Mouse (Mus musculus) monocyte, adult 2 months (primary cell): Measurements from ENCODE around the gene B3gnt3.

ENCODE experiments used
- DNase-seq, 2 experiments: peaks; one replicate each; pipeline ENCODE4 v3.0.0; 2022; ENCODE audit warnings: low spot score in 2 of 2, low read depth in 1 of 2

The B3gnt3 gene

GRCm38 (mm10) chr8:71679116-71679515, 22.5 kb downstream of the B3gnt3 start:
- DNase-seq, result no peak

GRCm38 (mm10) chr8:71678216-71678615, 23.4 kb downstream of the B3gnt3 start:
- no peak for DNase-seq

- no peak for DNase-seq
Measured at GRCm38 (mm10) chr8:71677555-71677954, 24.0 kb downstream of the B3gnt3 start.

- no peak for DNase-seq
Measured at GRCm38 (mm10) chr8:71676803-71677202, 24.8 kb downstream of the B3gnt3 start.

DNA sequence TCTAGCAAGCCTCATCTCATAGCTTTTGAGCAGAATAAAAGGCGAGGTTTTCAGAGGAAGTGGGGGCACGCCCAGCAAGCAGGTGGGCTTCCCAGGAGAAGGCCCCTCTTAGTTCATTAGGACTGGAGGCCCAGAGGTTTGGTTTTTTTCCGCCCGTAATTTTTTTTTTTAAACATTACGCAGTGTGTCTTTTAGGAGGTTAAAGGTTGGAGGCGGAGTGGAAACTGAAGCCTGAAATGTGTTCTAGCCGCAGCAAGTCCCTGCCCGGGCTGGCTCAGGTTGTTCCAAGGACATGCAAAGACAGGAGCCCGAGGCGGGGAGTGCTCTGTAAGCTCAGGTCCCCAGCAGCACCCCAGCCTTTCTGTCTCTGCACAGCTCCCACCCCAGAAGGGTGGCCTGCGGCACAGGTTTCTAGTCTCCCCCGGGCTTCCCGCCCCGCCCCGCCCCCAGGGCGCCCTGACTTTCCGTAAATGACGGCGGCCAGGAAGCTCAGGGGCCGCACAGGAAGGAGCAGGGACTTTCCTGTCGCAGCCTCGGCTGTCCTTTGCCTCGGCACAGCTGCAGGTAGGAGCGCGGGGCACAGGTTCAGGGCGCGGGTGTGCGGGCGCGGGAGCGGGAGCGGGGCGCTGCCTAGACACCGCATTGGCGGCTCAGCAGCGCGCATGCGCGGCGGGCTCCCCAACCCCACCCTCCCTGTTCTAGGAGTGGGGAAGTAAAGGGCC, 25.4 kb downstream of the B3gnt3 start, which contains the start of gene Jak3:
Gene Jak3 (plus strand): TSS at position 277 of the 722 bp plus-strand sequence.
- peak in 1 of 2 experiments; percentile 41 for DNase-seq

DNA sequence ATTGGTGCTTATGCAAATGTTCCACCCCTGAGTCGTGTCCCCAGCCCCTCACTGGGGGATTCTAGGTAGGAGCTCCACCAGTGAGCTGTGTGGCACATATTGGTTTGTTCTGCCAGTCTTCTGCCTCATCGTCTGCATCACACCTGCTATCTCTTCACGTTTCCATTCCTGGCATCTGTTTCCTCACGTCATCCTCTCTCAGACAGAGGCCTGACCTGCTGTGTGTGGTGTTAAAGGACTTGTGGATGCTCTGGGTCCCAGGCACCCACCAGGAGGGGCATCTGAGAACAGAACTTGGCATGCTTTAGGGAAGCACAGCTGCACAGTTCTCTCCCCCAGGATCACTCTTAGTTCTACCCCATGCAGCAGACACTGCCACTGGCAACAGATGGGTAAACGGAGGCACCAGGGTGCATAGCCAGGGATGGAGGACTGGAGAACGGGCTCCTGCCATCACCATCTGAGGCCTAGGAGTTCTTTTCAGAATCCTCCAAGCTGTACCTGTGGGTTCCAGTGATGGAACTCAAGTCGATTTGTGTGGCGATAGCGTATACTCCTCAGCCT, 26.1 kb downstream of the B3gnt3 start:
- no peak for DNase-seq

DNA sequence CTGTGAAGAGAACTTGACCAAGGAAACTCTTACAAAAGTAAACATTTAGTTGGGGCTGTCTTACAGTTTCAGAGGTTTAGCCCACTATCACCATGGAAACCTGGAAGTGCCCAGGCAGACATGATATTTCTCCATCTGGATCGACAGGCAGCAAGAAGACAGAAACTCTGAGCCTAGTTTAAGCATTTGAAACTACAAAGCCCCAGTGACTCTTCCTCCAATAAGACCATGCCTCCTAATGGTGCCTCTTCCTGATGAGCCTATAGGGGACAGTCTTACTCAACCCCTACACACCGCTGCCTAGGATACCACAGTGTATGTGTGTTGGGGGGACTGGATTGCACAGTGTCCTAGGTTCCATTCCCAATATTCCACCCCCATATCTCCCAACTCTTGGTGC, 27.5 kb downstream of the B3gnt3 start:
- DNase-seq, result no peak

DNA sequence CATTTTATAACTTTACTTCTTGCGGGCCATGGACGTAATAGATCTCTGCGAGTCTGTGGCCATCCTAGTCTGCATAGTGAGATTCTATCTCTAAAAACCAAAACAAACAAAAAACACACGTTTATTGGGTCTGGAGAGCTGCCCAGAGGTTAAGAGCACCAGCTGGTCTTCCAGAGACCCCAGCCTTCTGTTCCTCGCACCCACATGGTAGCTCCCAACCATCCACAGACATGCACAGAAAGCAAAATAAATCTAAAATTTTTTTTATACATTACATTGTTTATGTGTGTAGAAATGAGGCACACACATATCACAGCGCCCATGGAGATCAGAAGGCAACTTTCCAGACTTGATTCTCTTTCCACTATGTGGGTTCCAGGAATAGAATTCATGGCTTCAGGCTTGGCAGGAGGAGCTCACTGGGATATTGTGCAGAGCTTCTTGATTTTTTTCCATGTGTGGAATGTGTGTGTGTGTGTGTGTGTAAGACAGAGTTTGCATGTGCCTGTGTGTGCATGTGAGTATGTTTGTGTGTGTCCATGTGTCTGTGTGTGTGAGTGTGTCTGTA, 29.3 kb downstream of the B3gnt3 start:
- no peak for DNase-seq

- DNase-seq, result peak; percentile 35 to 80
Measured at GRCm38 (mm10) chr8:71671549-71671965, 30.0 kb downstream of the B3gnt3 start, which contains the start of gene Unc13a. TSS of gene Unc13a (minus strand) at chr8:71671757.

DNA sequence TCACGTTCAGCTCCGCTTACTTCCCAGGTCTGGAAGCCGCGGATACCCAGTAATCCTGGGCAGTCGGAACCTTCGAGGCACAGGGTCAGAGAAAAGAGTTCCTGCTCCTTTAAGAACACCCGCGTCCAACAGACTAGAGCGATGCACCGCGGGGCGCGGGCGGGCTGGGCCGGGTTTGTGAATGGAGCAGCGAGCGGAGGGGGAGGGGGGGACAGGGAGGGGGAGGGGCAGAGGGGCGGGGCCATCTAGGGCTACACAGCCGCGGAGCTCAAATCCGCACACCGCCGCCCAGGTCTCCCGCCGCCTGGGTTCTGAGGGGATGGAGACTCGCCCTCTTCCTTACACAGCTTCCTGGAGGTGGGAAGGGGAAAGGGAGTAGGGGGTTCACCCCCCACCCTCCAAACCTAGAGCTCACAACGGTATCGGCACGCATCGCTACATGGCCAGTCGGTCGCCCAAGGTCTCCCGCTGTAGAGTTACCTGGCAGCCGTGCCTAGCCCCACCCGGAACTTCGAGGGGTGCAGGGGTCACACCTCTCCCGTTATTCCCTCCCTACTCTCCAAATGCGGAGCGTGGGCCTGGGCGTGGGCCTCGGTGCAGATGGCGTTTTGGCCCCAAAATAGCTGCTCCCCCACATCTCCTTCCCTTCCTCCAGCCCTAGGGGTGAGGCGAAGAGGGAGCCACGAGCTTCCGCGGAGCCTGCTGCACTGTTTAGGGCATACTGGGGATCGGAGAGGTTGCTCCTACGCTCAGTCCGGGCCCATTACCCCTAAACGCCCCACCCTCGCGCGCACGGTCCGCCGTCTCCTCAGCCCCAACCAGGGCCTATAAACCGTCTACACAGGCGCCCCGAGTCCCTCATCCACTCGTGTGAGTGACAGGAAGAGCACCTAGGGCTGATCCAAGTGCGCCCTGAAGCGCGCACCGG, 30.7 kb downstream of the B3gnt3 start:
- no peak for DNase-seq

DNA sequence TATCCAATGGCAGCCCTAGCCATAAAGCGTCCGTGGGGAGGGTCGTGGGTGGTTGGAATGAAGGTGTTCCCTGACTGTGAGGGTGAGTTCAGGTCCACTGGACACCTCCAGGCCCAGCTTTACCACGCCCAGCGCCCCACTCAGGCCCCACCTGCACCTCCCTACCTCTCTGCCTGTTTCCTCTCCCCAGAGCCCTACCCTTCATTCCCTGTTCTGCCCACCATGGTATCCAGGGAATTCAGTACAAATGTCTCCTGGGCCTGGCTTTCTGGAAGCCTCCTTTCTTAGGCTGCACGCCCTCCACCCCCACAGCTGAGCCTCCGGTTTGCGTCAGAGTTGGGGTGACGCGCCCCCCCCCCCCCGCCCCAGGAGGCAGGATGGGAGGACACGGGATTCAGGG, 31.4 kb downstream of the B3gnt3 start:
- DNase-seq, result no peak

DNA sequence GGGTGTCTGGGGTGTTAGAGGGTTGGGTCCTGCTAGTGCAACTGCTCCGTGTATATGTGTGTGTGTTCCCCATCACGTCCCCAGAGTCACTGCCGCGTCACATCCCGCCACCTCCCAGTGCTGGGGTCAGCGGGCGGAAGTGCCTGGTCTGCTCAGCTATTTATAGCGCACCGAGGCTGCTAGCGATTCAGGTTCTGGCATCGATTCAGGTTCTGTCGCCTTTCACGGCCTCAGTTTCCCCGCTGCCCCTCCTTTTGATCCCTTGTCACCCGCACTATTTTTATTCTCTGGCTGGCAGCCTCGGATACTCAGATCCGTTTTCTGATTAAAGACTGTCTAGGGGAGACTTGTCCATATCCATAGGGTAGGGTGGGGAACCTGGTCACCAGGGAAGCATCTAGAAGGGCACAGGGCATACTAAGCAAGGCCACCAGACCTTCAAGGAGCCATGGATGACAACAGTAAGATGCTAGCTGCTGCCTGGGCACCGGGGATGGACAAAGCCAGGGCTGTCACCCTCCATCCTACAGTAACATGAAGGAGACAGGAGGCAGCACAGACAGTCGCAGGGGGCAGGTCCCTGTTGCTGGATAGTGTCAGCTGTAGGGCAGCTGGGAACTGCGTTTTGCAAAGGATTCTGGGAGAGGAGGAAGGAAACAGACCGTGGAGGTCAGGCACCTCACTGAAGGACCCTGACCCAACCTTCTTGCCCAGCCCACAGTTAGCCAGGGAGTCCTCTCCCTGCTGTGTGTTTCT, 33.2 kb downstream of the B3gnt3 start:
- peak in 1 of 2 experiments; percentile 46 for DNase-seq

DNA sequence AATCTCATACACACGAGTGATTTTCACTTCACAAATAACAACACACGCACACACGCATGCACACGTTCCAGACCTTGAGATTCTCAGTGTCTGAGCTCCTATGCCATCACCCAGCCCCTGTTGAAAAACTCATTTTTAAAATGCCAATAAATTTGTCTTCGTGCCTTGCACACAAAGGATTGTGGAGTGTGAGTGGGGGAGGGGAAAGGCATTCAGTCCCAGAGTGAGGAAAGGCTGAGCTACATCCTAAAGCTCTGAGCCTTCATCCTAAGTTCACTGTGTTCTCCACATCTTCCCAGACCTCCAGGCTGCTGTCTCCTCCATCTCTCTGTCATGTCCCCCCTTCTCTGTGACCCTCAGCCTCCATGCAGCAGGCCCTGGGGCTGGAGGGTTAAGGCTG, 34.3 kb downstream of the B3gnt3 start:
- DNase-seq, result no peak

DNA sequence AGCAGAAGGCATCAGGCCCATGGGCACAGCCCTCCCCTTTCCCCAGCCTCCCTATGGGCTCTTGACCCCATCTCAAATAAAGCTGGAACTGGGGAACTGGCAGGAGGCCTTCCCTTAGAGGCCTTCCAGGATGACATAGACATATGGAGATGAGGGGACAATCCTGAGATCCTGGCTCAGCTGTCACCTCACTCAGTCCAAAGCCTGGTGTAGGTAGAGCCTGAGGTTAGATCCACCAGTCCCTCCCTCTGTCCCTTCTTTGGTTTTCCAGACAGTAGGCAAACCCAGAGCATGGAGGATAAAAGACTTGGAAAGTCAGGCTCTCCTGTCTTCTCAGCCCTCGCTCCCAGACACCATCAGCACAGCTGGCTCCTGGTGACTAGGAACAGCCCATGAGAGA, 34.7 kb downstream of the B3gnt3 start:
- no peak for DNase-seq

DNA sequence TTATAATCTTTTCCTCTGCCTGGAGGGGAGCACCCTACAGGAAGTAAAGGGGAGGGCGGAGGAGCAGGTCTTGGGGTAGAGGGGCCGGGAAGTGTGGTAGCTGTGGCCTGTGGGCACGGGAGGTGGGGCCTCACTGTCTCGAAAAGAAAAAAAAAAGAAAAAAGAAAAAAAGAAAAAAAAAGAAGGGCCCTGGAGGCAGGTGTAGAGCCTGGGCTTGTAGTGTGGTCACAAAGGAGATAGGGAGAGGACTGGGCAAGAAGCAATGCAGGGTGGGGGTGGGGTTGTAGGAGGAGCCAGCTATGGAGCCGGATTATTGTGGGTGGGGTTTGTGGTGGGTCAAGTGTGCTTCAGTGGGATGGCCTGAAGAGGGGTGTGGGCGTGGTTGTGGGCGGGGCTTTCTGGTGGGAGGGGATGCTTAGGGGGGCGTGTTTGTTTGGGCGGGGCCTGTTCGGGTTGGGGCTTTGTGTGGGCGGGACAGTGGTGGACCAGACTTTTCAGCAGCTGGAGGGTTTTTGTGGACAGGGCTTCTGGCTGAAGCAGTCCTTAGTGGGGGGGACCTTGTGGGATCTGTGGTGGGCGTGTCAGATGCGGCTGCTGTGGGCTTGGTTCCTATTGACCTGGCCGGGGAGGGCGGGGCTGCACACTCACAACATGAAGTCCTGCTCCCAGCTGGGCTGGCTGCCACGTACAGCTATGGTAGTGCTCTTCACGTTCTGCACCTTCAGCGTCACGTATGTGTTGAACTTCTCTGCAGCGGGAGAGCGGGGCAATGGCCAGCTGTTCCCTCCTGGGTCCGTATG, 36.1 kb downstream of the B3gnt3 start:
- DNase-seq, result no peak

GRCm38 (mm10) chr8:71660325-71661120, 41.1 kb downstream of the B3gnt3 start:
- peak; percentile 45 to 69 for DNase-seq

GRCm38 (mm10) chr8:71659751-71660150, 41.8 kb downstream of the B3gnt3 start:
- DNase-seq, result no peak

GRCm38 (mm10) chr8:71658515-71659049, 43.0 kb downstream of the B3gnt3 start:
- DNase-seq, result no peak

- no peak for DNase-seq
Measured at GRCm38 (mm10) chr8:71657816-71658215, 43.8 kb downstream of the B3gnt3 start.
